Mouse (Mus musculus): Measurements from ENCODE around the gene Hoxd11. TPM values are rescaled to one million over a fixed set of nuclear protein-coding genes. Genes with fewer than 3 reads are reported as not detected.

Hoxd11 gene
- polyA plus RNA-seq, 1 experiment from 2014 or later = not detected

GRCm38 (mm10) chr2:74668370-74669229 is 10.8 kb upstream of the Hoxd11 start:
- Histone ChIP-seq H3K27me3 (replicated peaks; ENCODE audit: low read depth, poor library complexity, severe bottlenecking) (peaks cover 100% of the 10 kb centered on the region), H3K9me3 (no peaks in the 10 kb centered on the region), H3K4me1 (peaks cover 18% of the 10 kb centered on the region), H3K27ac (replicated peaks) (no peak overlapping the region), H3K36me3 (replicated peaks) (no peaks in the 10 kb centered on the region), H3K4me3 (peak overlapping the region; percentile 55)
- peak; percentile 72 for DNase-seq (ENCODE audit: low spot score)
- WGBS = under 1% methylated on average over 74 of the region's 74 CpGs

GRCm38 (mm10) chr2:74669230-74669578 is 10.2 kb upstream of the Hoxd11 start:
- WGBS = under 1% methylated on average over 3 of the region's 3 CpGs
- Histone ChIP-seq H3K4me3 (no peak overlapping the region), H3K27ac (replicated peaks) (no peak overlapping the region), H3K9me3 (no peaks in the 10 kb centered on the region), H3K36me3 (replicated peaks) (no peaks in the 10 kb centered on the region), H3K4me1 (peaks cover 20% of the 10 kb centered on the region), H3K27me3 (replicated peaks; ENCODE audit: low read depth, poor library complexity, severe bottlenecking) (peaks cover 100% of the 10 kb centered on the region)
- peak; percentile 37 for DNase-seq (ENCODE audit: low spot score)

GRCm38 (mm10) chr2:74669650-74670235 is 9.6 kb upstream of the Hoxd11 start:
- peak; percentile 48 for DNase-seq (ENCODE audit: low spot score)
- no peaks in the 10 kb centered on the region for H3K9me3 ChIP-seq
- no peaks in the 10 kb centered on the region for H3K36me3 ChIP-seq (replicated peaks)
- H3K27me3 ChIP-seq (replicated peaks; ENCODE audit: low read depth, poor library complexity, severe bottlenecking) = peaks cover 100% of the 10 kb centered on the region
- H3K27ac ChIP-seq (replicated peaks) = no peak overlapping the region
- WGBS = under 1% methylated on average over 14 of the region's 14 CpGs
- H3K4me3 ChIP-seq = no peak overlapping the region
- H3K4me1 ChIP-seq = peaks cover 20% of the 10 kb centered on the region

GRCm38 (mm10) chr2:74670632-74671188 is 8.6 kb upstream of the Hoxd11 start:
- H3K36me3 ChIP-seq (replicated peaks) = no peaks in the 10 kb centered on the region
- no peak overlapping the region for H3K4me3 ChIP-seq
- H3K9me3 ChIP-seq = no peaks in the 10 kb centered on the region
- WGBS = 2% methylated on average over 3 of the region's 3 CpGs
- peaks cover 100% of the 10 kb centered on the region for H3K27me3 ChIP-seq (replicated peaks; ENCODE audit: low read depth, poor library complexity, severe bottlenecking)
- peaks cover 26% of the 10 kb centered on the region for H3K4me1 ChIP-seq
- H3K27ac ChIP-seq (replicated peaks) = no peak overlapping the region
- DNase-seq (ENCODE audit: low spot score) = peak; percentile 11

GRCm38 (mm10) chr2:74671847-74672246 is 7.5 kb upstream of the Hoxd11 start:
- 2% methylated on average over 5 of the region's 5 CpGs for WGBS
- H3K9me3 ChIP-seq = no peaks in the 10 kb centered on the region
- peaks cover 100% of the 10 kb centered on the region for H3K27me3 ChIP-seq (replicated peaks; ENCODE audit: low read depth, poor library complexity, severe bottlenecking)
- DNase-seq (ENCODE audit: low spot score) = peak; percentile 24
- no peak overlapping the region for H3K4me3 ChIP-seq
- H3K27ac ChIP-seq (replicated peaks) = no peak overlapping the region
- peaks cover 26% of the 10 kb centered on the region for H3K4me1 ChIP-seq
- no peaks in the 10 kb centered on the region for H3K36me3 ChIP-seq (replicated peaks)

GRCm38 (mm10) chr2:74672481-74673362 is 6.6 kb upstream of the Hoxd11 start:
- H3K27me3 ChIP-seq (replicated peaks; ENCODE audit: low read depth, poor library complexity, severe bottlenecking) = peaks cover 100% of the 10 kb centered on the region
- under 1% methylated on average over 40 of the region's 40 CpGs for WGBS
- peak; percentile 86 for DNase-seq (ENCODE audit: low spot score)
- no peak overlapping the region for H3K27ac ChIP-seq (replicated peaks)
- no peaks in the 10 kb centered on the region for H3K36me3 ChIP-seq (replicated peaks)
- H3K4me3 ChIP-seq = peak overlapping the region; percentile 46
- H3K9me3 ChIP-seq = no peaks in the 10 kb centered on the region
- H3K4me1 ChIP-seq = peaks cover 25% of the 10 kb centered on the region

GRCm38 (mm10) chr2:74673835-74674425 is 5.4 kb upstream of the Hoxd11 start:
- Histone ChIP-seq H3K27me3 (replicated peaks; ENCODE audit: low read depth, poor library complexity, severe bottlenecking) (peaks cover 100% of the 10 kb centered on the region), H3K4me1 (peaks cover 15% of the 10 kb centered on the region), H3K4me3 (no peak overlapping the region), H3K27ac (replicated peaks) (no peak overlapping the region), H3K36me3 (replicated peaks) (no peaks in the 10 kb centered on the region), H3K9me3 (no peaks in the 10 kb centered on the region)
- DNase-seq (ENCODE audit: low spot score) = peak; percentile 64
- under 1% methylated on average over 24 of the region's 24 CpGs for WGBS

- Histone ChIP-seq H3K4me3 (no peak within 1 kb of the TSS), H3K27ac (replicated peaks) (no peak within 1 kb of the TSS), H3K9me3 (no peaks in the 10 kb centered on the region), H3K27me3 (replicated peaks; ENCODE audit: low read depth, poor library complexity, severe bottlenecking) (peaks cover 100% of the 10 kb centered on the region), H3K4me1 (peaks cover 15% of the 10 kb centered on the region), H3K36me3 (replicated peaks) (no peaks in the 10 kb centered on the region)
- WGBS = 3% methylated on average over 47 of the region's 47 CpGs
- peak; percentile 50 for DNase-seq (ENCODE audit: low spot score)
These were observed 4.3 kb upstream of the Hoxd11 start, which contains the start of gene Hoxd12 for GRCm38 (mm10) chr2:74674881-74675665. Gene Hoxd12, plus strand, starts transcription at chr2:74675013.

GRCm38 (mm10) chr2:74675666-74676282 is 3.6 kb upstream of the Hoxd11 start:
- no peaks in the 10 kb centered on the region for H3K9me3 ChIP-seq
- H3K27ac ChIP-seq (replicated peaks) = no peak overlapping the region
- no peak overlapping the region for H3K4me3 ChIP-seq
- WGBS = 2% methylated on average over 24 of the region's 24 CpGs
- H3K4me1 ChIP-seq = peaks cover 15% of the 10 kb centered on the region
- peak; percentile 29 for DNase-seq (ENCODE audit: low spot score)
- H3K27me3 ChIP-seq (replicated peaks; ENCODE audit: low read depth, poor library complexity, severe bottlenecking) = peaks cover 100% of the 10 kb centered on the region
- H3K36me3 ChIP-seq (replicated peaks) = no peaks in the 10 kb centered on the region

GRCm38 (mm10) chr2:74676376-74677052 is 2.8 kb upstream of the Hoxd11 start:
- Histone ChIP-seq H3K27me3 (replicated peaks; ENCODE audit: low read depth, poor library complexity, severe bottlenecking) (peaks cover 100% of the 10 kb centered on the region), H3K27ac (replicated peaks) (no peak overlapping the region), H3K36me3 (replicated peaks) (no peaks in the 10 kb centered on the region), H3K9me3 (no peaks in the 10 kb centered on the region), H3K4me1 (peaks cover 16% of the 10 kb centered on the region), H3K4me3 (no peak overlapping the region)
- no peak for DNase-seq (ENCODE audit: low spot score)
- 2% methylated on average over 9 of the region's 9 CpGs for WGBS

All from embryonic facial prominence, embryonic 10.5 days (tissue).